ENCODE assay signal across 12 mouse cellular contexts in genomic region chr13:92584094-92584717, GRCm38 (mm10). TPM values are rescaled to one million over a fixed set of nuclear protein-coding genes. Genes with fewer than 3 reads are reported as not detected.
A peak's percentile ranks its signal among the peaks of the same experiment; 100 is the strongest.
DNase-seq lines count a peak whose midpoint lies in the region; ATAC-seq lines count a peak whose summit lies in the region.
"Had no signal": no experiment of that assay in that cellular context is flagged by ENCODE, and none has a peak within 500 bp of the region (broad histone marks: within the 10 kb centered on the region; RNA-seq: fewer than 3 reads in every experiment).

No protein-coding gene starts in this region.

- DNase-seq in embryo, embryonic 11 days: peak; percentile 12
- DNase-seq in embryo, embryonic 9.5 days (ENCODE audit: extremely low spot score): no peak
- DNase-seq in hindbrain, embryonic 10.5 days (ENCODE audit: low spot score): no peak
- peak; percentile 49 for DNase-seq in NIH3T3 (ENCODE audit: low read depth)
- no peak for DNase-seq in spleen, postnatal 14 days (ENCODE audit: low spot score in 2 of 2)

- H3K27ac ChIP-seq in hindbrain, embryonic 16.5 days (ENCODE audit: low read depth, low read length): no peak overlapping the region
- no peak overlapping the region for H3K27ac ChIP-seq in hindbrain, embryonic 10.5 days
- peak overlapping the region; percentile 81 for H3K27ac ChIP-seq in lung, embryonic 16.5 days (ENCODE audit: low read length)
- H3K27ac ChIP-seq: embryonic facial prominence, embryonic 12.5 days; hindbrain, embryonic 15.5 days; liver, embryonic 15.5 days had no signal

- H3K4me2 ChIP-seq in hindbrain, embryonic 16.5 days (ENCODE audit: low read length): no peak overlapping the region
- peak overlapping the region; percentile 17; the same call in 1 of the 2 replicates for H3K4me2 ChIP-seq in lung, embryonic 16.5 days (ENCODE audit: low read depth, low read length)
- H3K4me2 ChIP-seq: embryonic facial prominence, embryonic 12.5 days; hindbrain, embryonic 15.5 days; liver, embryonic 15.5 days had no signal

- H3K4me3 ChIP-seq in hindbrain, embryonic 16.5 days (ENCODE audit: low read length): no peak overlapping the region
- H3K4me3 ChIP-seq in hindbrain, embryonic 10.5 days: no peak overlapping the region
- H3K4me3 ChIP-seq in lung, embryonic 16.5 days (ENCODE audit: low read length): no peak overlapping the region
- H3K4me3 ChIP-seq: embryonic facial prominence, embryonic 12.5 days; hindbrain, embryonic 15.5 days; liver, embryonic 15.5 days had no signal

- ATAC-seq in hindbrain, embryonic 16.5 days: 0 out of 2 replicates have a peak, but pooled peaks have one; percentile 34
- peak; percentile 68 for ATAC-seq in lung, embryonic 16.5 days (ENCODE audit: low read depth)
- ATAC-seq in monocyte, adult 5-6 weeks (replicated peaks; ENCODE audit: insufficient number of reproducible peaks, low FRiP score, low TSS enrichment, poor library complexity, severe bottlenecking): no peak

- H3K4me1 ChIP-seq in hindbrain, embryonic 16.5 days (ENCODE audit: control insufficient read depth, insufficient read depth, low read depth, low read length): no peaks in the 10 kb centered on the region
- peaks cover 7% of the 10 kb centered on the region for H3K4me1 ChIP-seq in hindbrain, embryonic 10.5 days (replicated peaks)
- H3K4me1 ChIP-seq in lung, embryonic 16.5 days (replicated peaks; ENCODE audit: control insufficient read depth, insufficient read depth, low read length): peaks cover 33% of the 10 kb centered on the region
- H3K4me1 ChIP-seq: embryonic facial prominence, embryonic 12.5 days had no signal

- 57% methylated on average over 8 of the region's 8 CpGs for WGBS in hindbrain, embryonic 16.5 days
- 78% methylated on average over 8 of the region's 8 CpGs for WGBS in hindbrain, embryonic 10.5 days
- 6% methylated on average over 8 of the region's 8 CpGs for WGBS in lung, embryonic 16.5 days

- no peaks in the 10 kb centered on the region for H3K9me3 ChIP-seq in hindbrain, embryonic 16.5 days (ENCODE audit: control insufficient read depth, low read length)
- no peaks in the 10 kb centered on the region for H3K9me3 ChIP-seq in hindbrain, embryonic 10.5 days
- no peaks in the 10 kb centered on the region for H3K9me3 ChIP-seq in lung, embryonic 16.5 days (ENCODE audit: control insufficient read depth, low read length)
- H3K9me3 ChIP-seq: embryonic facial prominence, embryonic 12.5 days; hindbrain, embryonic 15.5 days; liver, embryonic 15.5 days had no signal

- no peaks in the 10 kb centered on the region for H3K27me3 ChIP-seq in hindbrain, embryonic 16.5 days (replicated peaks; ENCODE audit: control insufficient read depth, insufficient read depth, low read length)
- no peaks in the 10 kb centered on the region for H3K27me3 ChIP-seq in hindbrain, embryonic 10.5 days (ENCODE audit: insufficient read depth, poor library complexity, severe bottlenecking)
- no peaks in the 10 kb centered on the region for H3K27me3 ChIP-seq in lung, embryonic 16.5 days (ENCODE audit: control insufficient read depth, insufficient read depth, low read depth, low read length)
- H3K27me3 ChIP-seq: embryonic facial prominence, embryonic 12.5 days; hindbrain, embryonic 15.5 days; liver, embryonic 15.5 days had no signal

- no peak overlapping the region for H3K9ac ChIP-seq in hindbrain, embryonic 16.5 days (ENCODE audit: low read depth, low read length)
- H3K9ac ChIP-seq in lung, embryonic 16.5 days (ENCODE audit: low read length): no peak overlapping the region
- H3K9ac ChIP-seq: embryonic facial prominence, embryonic 12.5 days; hindbrain, embryonic 15.5 days; liver, embryonic 15.5 days had no signal

- no peaks in the 10 kb centered on the region for H3K36me3 ChIP-seq in hindbrain, embryonic 16.5 days (ENCODE audit: control insufficient read depth, insufficient read depth, low read length)
- no peaks in the 10 kb centered on the region for H3K36me3 ChIP-seq in hindbrain, embryonic 10.5 days
- H3K36me3 ChIP-seq in lung, embryonic 16.5 days (ENCODE audit: control insufficient read depth, insufficient read depth, low read length): no peaks in the 10 kb centered on the region
- H3K36me3 ChIP-seq: embryonic facial prominence, embryonic 12.5 days; hindbrain, embryonic 15.5 days; liver, embryonic 15.5 days had no signal

RNA-seq across cellular contexts. Expression of gene Spz1, which starts 8.2 kb away (rescaled TPM):
- not detected in 2 replicates for polyA plus RNA-seq in hindbrain, embryonic 16.5 days (2015; fragmentation: Nextera tagmentation; extraction: Ambion mirVana)
- polyA plus RNA-seq in hindbrain, embryonic 10.5 days (2016; fragmentation: Nextera tagmentation; extraction: Ambion mirVana): not detected in 2 replicates
- not detected in 2 replicates for polyA plus RNA-seq in lung, embryonic 16.5 days (2015; fragmentation: Nextera tagmentation; extraction: Ambion mirVana)
- 0.48 TPM in 1 of 3 replicates, not detected in the others for total RNA-seq in monocyte, adult 5-6 weeks (2017)
- polyA plus RNA-seq: embryonic facial prominence, embryonic 12.5 days; frontal cortex, adult 2 months; hindbrain, embryonic 15.5 days; liver, embryonic 15.5 days had no signal

RNA-seq across cellular contexts. Expression of gene Serinc5, which starts 26.7 kb away (rescaled TPM):
- 14.7 and 19.7 TPM in 2 replicates for polyA plus RNA-seq in hindbrain, embryonic 16.5 days (2015; fragmentation: Nextera tagmentation; extraction: Ambion mirVana)
- polyA plus RNA-seq in hindbrain, embryonic 10.5 days (2016; fragmentation: Nextera tagmentation; extraction: Ambion mirVana): 10.6 and 13.3 TPM in 2 replicates
- 33.2 and 34.2 TPM in 2 replicates for polyA plus RNA-seq in lung, embryonic 16.5 days (2015; fragmentation: Nextera tagmentation; extraction: Ambion mirVana)
- total RNA-seq in monocyte, adult 5-6 weeks (2017): 9.2 to 16.3 TPM (median 15.4 TPM) in 3 replicates

RNA-seq across cellular contexts. Expression of gene Zfyve16, which starts 53.5 kb away (rescaled TPM):
- polyA plus RNA-seq in hindbrain, embryonic 16.5 days (2015; fragmentation: Nextera tagmentation; extraction: Ambion mirVana): 9.1 and 9.2 TPM in 2 replicates
- 6.9 and 9.5 TPM in 2 replicates for polyA plus RNA-seq in hindbrain, embryonic 10.5 days (2016; fragmentation: Nextera tagmentation; extraction: Ambion mirVana)
- polyA plus RNA-seq in lung, embryonic 16.5 days (2015; fragmentation: Nextera tagmentation; extraction: Ambion mirVana): 10.5 and 11.5 TPM in 2 replicates
- 15.9 to 28.8 TPM (median 18.5 TPM) in 3 replicates for total RNA-seq in monocyte, adult 5-6 weeks (2017)

Comparison
In these comparisons a context has a peak if more than half of its experiments do, and no peak if none do; other contexts are left out.
1. DNase-seq: peak in embryo, embryonic 11 days (single experiment) and NIH3T3 (single experiment); none in embryo, embryonic 9.5 days (single experiment), hindbrain, embryonic 10.5 days (single experiment) and spleen, postnatal 14 days (0 of 2).